Mouse (Mus musculus) limb, embryonic 10.5 days (tissue): ENCODE measurements at regions not wholly inside any gene's neighbourhood (a gene's known extent, or its start where the extent isn't known, plus 50 kb on each side); places are given as distances from the start of the nearest gene placed in this dataset.

Experiments used
- DNase-seq: peaks from one replicate; pipeline ENCODE4 v3.0.0-alpha.2; 2017; ENCODE audit warnings: low spot score
- H3K27ac ChIP-seq: fragments of 300-500 bp; sonication (generic); 2 replicates; pipeline ENCODE4 v1.5.1; 2016; ENCODE audit warnings: mild to moderate bottlenecking
- H3K27me3 ChIP-seq: fragments of 300-500 bp; sonication (generic); 2 replicates; pipeline ENCODE4 v1.6.1; 2016; ENCODE audit warnings: low read depth, mild to moderate bottlenecking; ENCODE audit not compliant: poor library complexity, severe bottlenecking
- H3K36me3 ChIP-seq: fragments of 300-500 bp; sonication (generic); 2 replicates; pipeline ENCODE4 v1.6.1; 2016; ENCODE audit warnings: mild to moderate bottlenecking, moderate library complexity
- H3K4me1 ChIP-seq: fragments of 300-500 bp; sonication (generic); 2 replicates; pipeline ENCODE4 v1.6.1; 2016
- H3K4me3 ChIP-seq: fragments of 300-500 bp; sonication (generic); 2 replicates; pipeline ENCODE4 v1.5.1; 2016; ENCODE audit warnings: mild to moderate bottlenecking, moderate library complexity
- H3K9me3 ChIP-seq: fragments of 300-500 bp; sonication (generic); replicated peaks from 2 replicates; pipeline ENCODE4 v1.6.1; 2016; ENCODE audit warnings: mild to moderate bottlenecking
- WGBS: fragments of 180-500 bp; shearing (Covaris S2); methylation state at CpG from one replicate; pipeline ENCODE4 v1.1.7; 2016; 5-methylcytosine and 5-hydroxymethylcytosine counted together

DNA sequence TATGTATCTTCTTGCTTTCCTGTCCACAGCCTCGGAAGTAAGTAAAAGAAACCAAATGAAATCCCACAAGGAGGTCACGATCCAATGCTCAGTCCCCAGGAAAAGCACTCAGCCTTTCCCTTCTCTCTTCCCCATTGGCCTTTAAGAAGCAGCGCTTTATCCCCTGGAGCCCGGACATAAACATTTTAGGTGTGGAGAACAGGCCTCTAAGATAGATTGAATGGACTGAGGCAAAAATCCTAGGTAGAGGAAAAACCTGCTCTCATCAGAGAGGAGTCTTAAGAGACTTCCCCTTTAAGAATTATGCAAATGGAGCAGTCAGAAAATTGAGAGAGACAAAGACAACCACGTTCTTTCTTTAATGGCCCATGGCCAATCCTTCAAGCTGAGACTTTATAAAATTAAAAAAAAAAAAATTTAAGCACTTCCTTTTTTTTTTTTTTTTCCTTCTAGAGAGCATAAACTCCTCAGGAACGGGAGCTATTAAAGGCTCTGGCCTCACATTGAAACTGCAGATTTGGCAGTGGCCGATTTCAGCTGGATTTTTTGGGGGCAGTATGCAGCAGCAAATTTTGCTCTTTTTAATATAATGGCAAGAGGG is 1020.5 kb downstream of the 9330182O14Rik start:
- H3K27me3 ChIP-seq = no peaks in the 10 kb centered on the region
- no peak for DNase-seq
- H3K27ac ChIP-seq = 0 out of 2 replicates have a peak overlapping the region, but pooled peaks have one; percentile 42
- 36% methylated on average over 7 of the region's 7 CpGs for WGBS
- peak overlapping the region; percentile 33 for H3K4me3 ChIP-seq
- H3K4me1 ChIP-seq = peaks cover 7% of the 10 kb centered on the region
- H3K36me3 ChIP-seq = no peaks in the 10 kb centered on the region
- no peaks in the 10 kb centered on the region for H3K9me3 ChIP-seq

DNA sequence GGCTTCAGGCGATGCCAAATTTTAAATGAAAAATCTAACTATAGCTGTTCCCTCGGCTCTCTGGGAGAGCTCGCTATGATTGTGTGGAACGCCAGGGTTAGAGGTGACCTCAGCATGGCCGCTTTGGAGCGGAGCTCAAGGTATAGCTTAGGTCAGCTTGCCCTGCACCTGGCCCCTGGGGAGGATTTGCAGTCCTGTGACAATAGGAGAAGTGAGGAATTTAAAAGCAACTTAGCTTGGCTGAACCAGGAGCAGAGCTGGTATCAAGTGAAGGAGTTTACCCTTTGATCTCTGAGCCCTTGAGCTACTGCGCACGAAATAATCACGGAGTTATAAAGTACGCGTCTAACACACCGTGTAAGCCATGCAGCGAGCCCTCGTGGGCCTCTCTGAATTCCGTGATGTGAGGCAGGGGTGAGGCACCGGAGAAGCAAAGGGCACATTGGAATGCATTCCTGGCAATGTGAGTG is 1021.0 kb downstream of the 9330182O14Rik start:
- Histone ChIP-seq H3K4me3 (peak overlapping the region; percentile 33), H3K27me3 (no peaks in the 10 kb centered on the region), H3K36me3 (no peaks in the 10 kb centered on the region), H3K27ac (peak overlapping the region; percentile 42; the same call in 1 of the 2 replicates), H3K9me3 (no peaks in the 10 kb centered on the region), H3K4me1 (peaks cover 7% of the 10 kb centered on the region)
- WGBS = 7% methylated on average over 16 of the region's 16 CpGs
- peak; percentile 61 for DNase-seq

DNA sequence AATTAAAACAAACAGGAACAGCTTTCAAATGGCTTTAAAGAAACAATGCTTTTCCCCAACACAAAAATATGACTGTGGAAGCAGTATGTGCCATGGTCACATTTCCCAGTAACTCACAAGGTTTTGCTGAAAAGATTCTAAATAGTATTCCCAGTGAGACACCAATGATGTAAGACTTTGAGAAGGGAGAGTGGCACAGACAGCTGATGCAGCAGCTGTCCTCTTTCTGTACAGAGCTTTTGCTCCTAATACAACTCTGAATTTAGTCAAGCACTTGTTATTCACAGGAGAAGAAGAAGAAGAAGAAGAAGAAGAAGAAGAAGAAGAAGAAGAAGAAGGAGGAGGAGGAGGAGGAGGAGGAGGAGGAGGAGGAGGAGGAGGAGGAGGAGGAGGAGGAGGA is 1023.6 kb downstream of the 9330182O14Rik start:
- no peak overlapping the region for H3K4me3 ChIP-seq
- H3K27me3 ChIP-seq = no peaks in the 10 kb centered on the region
- H3K36me3 ChIP-seq = no peaks in the 10 kb centered on the region
- H3K9me3 ChIP-seq = no peaks in the 10 kb centered on the region
- no peak overlapping the region for H3K27ac ChIP-seq
- peaks cover 7% of the 10 kb centered on the region for H3K4me1 ChIP-seq
- no peak for DNase-seq

DNA sequence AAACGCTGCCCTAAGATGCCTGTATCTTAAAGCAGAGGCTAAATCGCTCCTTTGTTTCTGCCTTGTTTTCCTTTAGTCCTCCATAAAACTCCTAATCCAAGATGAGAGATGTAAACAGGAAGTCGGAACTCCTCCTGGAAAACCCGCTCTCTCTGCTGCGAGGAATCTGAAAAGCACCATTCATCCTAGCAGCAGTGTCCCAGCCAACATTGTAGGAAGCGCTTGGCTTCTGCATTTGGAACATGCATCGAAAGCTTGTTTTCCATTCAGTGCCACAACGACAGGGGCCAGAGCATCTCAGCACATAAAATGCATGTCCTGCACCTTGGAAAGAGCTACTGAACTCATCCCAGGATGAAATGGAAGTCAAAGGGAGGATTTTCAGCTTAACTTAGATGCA is 1028.1 kb downstream of the 9330182O14Rik start:
- Histone ChIP-seq H3K9me3 (no peaks in the 10 kb centered on the region), H3K27me3 (no peaks in the 10 kb centered on the region), H3K27ac (no peak overlapping the region), H3K4me3 (no peak overlapping the region), H3K4me1 (peaks cover 3% of the 10 kb centered on the region; the same call in 1 of the 2 replicates), H3K36me3 (no peaks in the 10 kb centered on the region)
- no peak for DNase-seq
- 44% methylated on average over 8 of the region's 8 CpGs for WGBS

DNA sequence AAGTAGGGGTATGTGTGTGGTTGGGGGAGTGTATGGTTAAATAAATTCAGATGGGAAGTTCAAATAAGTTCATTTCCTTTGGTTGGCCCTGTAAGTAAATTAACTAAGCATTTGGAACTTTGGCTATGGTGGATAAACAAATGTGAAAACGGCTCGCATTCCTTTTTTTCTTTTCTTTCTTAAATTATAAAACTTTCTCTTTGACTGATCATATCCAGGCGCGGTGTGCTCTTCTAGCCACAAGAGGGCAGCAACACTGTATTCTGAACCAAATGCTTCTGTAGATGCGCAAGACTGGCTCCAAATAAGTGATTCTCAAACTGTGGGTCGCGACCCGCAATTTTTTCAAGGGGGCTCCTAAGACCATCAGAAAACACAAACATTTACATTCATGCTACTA is 1028.6 kb downstream of the 9330182O14Rik start:
- Histone ChIP-seq H3K9me3 (no peaks in the 10 kb centered on the region), H3K27ac (no peak overlapping the region), H3K27me3 (no peaks in the 10 kb centered on the region), H3K4me1 (peaks cover 3% of the 10 kb centered on the region; the same call in 1 of the 2 replicates), H3K36me3 (no peaks in the 10 kb centered on the region), H3K4me3 (no peak overlapping the region)
- 10% methylated on average over 8 of the region's 8 CpGs for WGBS
- peak; percentile 58 for DNase-seq

DNA sequence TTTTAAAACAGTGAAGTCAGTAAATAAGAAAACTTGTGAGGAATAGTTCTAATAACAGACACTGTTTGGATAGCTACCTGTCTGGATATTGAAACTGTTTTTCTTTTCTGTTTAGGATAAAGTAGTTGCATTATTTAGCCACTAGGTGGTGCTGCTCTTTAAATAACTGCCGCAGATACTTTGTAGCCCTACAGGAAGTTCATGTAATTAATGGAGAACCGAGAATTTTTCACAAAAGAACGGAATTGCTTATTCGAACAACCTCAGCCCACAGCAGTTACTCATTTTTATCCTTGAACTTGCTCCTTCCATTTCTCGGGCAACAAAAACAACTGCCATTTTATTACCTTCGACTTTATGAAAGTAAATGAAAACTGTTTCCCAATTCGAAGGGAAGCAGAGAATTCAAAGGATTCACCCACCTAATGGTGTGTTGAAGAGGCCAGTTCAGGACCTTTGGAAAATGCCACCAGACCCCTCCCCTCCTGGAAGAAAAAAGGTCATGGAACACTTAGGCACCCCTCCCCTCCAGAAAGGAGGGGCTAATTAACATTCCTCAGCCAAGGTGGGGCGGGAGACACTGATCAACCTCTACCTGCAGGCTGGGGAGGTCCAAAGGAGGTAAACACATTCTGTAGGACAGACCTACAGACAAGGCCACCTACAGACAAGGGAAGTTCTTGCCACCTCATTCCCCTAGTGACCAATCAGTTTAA is 1029.6 kb downstream of the 9330182O14Rik start:
- no peak for DNase-seq
- Histone ChIP-seq H3K36me3 (no peaks in the 10 kb centered on the region), H3K9me3 (no peaks in the 10 kb centered on the region), H3K4me1 (peaks cover 3% of the 10 kb centered on the region; the same call in 1 of the 2 replicates), H3K27me3 (no peaks in the 10 kb centered on the region), H3K27ac (peak overlapping the region; percentile 64), H3K4me3 (peak overlapping the region; percentile 41)
- 21% methylated on average over 8 of the region's 8 CpGs for WGBS

DNA sequence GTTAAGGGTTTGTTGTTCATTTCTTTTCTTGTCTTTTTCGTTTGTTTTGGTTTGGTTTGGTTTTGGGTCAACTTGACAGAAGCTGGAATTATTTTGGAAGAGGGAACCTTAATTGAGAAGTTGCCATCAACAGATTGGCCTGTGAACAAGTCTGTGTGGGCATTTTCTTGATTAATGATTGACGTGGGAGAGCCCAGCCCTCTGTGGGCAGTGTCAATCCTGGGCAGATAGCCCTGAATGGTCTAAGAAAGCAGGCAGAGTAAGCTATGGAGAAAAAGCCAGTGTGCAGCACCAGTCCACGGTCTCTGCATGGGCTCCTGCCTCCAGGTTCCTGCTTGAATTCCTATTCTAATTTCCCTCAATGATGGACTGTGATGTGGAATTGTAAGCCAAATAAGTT is 1031.4 kb downstream of the 9330182O14Rik start:
- Histone ChIP-seq H3K36me3 (no peaks in the 10 kb centered on the region), H3K27me3 (no peaks in the 10 kb centered on the region), H3K9me3 (no peaks in the 10 kb centered on the region), H3K4me3 (no peak overlapping the region), H3K27ac (no peak overlapping the region), H3K4me1 (peaks cover 3% of the 10 kb centered on the region; the same call in 1 of the 2 replicates)
- 85% methylated on average over 3 of the region's 3 CpGs for WGBS
- no peak for DNase-seq

DNA sequence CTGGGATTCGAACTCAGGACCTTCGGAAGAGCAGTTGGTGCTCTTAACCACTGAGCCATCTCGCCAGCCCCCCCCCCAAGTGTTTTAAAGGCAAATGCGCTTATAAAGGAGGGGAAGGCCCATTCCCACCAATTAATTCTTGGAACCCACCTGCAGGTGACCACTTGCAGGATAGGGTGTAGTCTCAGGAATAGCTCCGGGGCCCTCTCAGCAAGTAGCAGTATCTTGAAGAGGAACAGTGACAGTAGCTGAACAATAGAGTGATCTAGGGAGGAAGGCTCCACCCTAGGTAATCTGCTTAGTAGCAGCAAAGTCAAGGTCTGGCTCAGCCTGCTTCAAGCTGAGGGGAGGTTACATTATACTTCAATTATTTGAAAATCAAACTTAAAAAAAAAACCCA is 1056.6 kb downstream of the 9330182O14Rik start:
- no peaks in the 10 kb centered on the region for H3K36me3 ChIP-seq
- H3K4me3 ChIP-seq = no peak overlapping the region
- DNase-seq = no peak
- WGBS = 86% methylated on average over 5 of the region's 5 CpGs
- no peaks in the 10 kb centered on the region for H3K27me3 ChIP-seq
- no peaks in the 10 kb centered on the region for H3K4me1 ChIP-seq
- no peak overlapping the region for H3K27ac ChIP-seq
- no peaks in the 10 kb centered on the region for H3K9me3 ChIP-seq

DNA sequence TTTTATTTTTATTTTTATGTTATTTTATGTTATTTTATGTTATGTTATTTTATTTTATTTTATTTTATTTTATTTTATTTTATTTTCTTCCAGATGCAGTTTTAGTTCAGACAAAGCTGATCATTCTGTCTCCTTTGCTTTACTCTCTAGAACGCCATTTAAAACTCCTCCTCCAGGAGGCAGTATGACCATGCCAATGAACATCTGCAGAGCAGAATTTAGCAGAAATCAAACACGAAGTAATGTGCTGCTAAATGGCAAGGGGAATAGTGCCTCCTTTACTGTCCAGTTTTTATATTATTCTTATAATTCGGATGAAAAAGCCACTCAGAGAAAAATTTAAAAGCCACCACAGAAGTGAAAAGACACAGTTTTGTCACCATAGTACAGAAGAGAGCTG is 1059.1 kb downstream of the 9330182O14Rik start:
- no peaks in the 10 kb centered on the region for H3K36me3 ChIP-seq
- H3K27ac ChIP-seq = no peak overlapping the region
- H3K4me3 ChIP-seq = no peak overlapping the region
- whole genome bisulfite sequencing = 36% methylated on average over 3 of the region's 3 CpGs
- no peaks in the 10 kb centered on the region for H3K27me3 ChIP-seq
- H3K9me3 ChIP-seq = no peaks in the 10 kb centered on the region
- H3K4me1 ChIP-seq = no peaks in the 10 kb centered on the region
- DNase-seq = no peak

DNA sequence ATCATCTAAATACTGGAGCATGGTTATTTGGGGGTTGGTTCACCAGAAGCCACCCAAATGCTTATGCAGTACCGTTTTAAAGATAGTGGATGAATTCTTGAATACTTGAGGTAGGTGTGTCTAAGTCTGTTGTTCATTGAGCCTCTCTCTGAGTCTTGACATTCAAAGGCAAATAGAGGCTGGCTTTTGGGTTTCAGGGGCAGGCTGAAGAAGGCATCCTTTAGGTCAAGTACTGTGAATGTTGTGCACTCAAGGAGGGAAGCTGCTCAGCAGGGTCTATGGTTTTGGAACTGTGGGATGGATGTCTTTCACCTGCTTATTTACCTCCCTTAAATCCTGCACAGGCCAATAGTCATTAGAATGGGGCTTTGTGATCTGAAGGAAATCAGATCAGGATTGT is 1089.6 kb downstream of the 9330182O14Rik start:
- Histone ChIP-seq H3K36me3 (no peaks in the 10 kb centered on the region), H3K27ac (no peak overlapping the region), H3K27me3 (no peaks in the 10 kb centered on the region), H3K9me3 (no peaks in the 10 kb centered on the region), H3K4me3 (no peak overlapping the region), H3K4me1 (no peaks in the 10 kb centered on the region)
- no peak for DNase-seq
- 90% methylated on average over 1 of the region's 1 CpGs for whole genome bisulfite sequencing

DNA sequence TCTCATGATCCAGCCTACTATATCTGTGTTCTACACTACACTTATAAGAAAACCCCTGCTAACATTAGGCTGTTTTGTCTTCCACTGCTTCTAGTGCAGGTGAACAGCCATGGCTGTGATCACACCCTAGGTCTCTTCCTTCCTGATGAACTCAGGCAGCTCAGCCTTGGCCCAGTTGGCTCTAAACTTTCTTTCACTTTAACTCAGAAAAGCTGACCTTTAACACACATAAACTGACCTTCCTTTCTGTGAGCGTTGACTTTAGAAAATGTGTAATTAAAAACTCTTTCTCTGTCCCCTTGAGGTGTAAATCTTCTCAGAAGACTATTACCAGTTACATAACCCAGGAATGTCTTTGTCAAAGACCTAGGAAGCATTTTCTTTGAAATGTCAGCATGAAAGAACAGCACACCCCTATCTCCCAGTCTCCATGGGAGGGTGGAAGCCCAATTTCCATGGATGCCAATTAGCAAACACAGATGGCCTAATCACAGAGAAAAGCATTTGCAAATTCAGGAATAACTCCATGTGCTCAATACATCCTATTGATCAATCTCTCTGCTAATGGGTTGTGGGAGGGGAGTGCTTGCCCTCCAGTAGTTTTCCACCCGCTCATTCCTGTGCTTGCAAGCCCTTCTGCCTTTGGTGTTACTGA is 1098.4 kb downstream of the 9330182O14Rik start:
- H3K4me3 ChIP-seq = no peak overlapping the region
- no peaks in the 10 kb centered on the region for H3K4me1 ChIP-seq
- no peak for DNase-seq
- no peak overlapping the region for H3K27ac ChIP-seq
- 39% methylated on average over 2 of the region's 2 CpGs for WGBS
- no peaks in the 10 kb centered on the region for H3K27me3 ChIP-seq
- H3K36me3 ChIP-seq = no peaks in the 10 kb centered on the region
- H3K9me3 ChIP-seq = no peaks in the 10 kb centered on the region
